Mouse (Mus musculus) midbrain, embryonic 14.5 days (tissue): ENCODE measurements around the gene Wfdc21. TPM values are rescaled to one million over a fixed set of nuclear protein-coding genes. Genes with fewer than 3 reads are reported as not detected.

Experiments
- ATAC-seq: fragments of 200-750 bp; cut with Nextera tagmentation; 2 replicates; pipeline ENCODE4 v1.8.0; 2017; ENCODE audit warnings: moderate number of reproducible peaks, moderate library complexity; ENCODE audit not compliant: low FRiP score, low TSS enrichment
- DNase-seq: peaks from one replicate; pipeline ENCODE4 v3.0.0-alpha.2; 2015
- H3K27ac ChIP-seq: fragments of 300-500 bp; sonication (generic); replicated peaks from 2 replicates; pipeline ENCODE4 v1.5.1; 2014; ENCODE audit warnings: mild to moderate bottlenecking, low read depth, low read length, moderate library complexity
- H3K27me3 ChIP-seq: fragments of 300-500 bp; sonication (generic); 2 replicates; pipeline ENCODE4 v1.6.1; 2014; ENCODE audit warnings: low read length, control low read depth, mixed read lengths; ENCODE audit not compliant: control insufficient read depth, insufficient read depth
- H3K36me3 ChIP-seq: fragments of 300-500 bp; sonication (generic); 2 replicates; pipeline ENCODE4 v1.6.1; 2014; ENCODE audit warnings: low read length, control low read depth; ENCODE audit not compliant: control insufficient read depth, insufficient read depth
- H3K4me1 ChIP-seq: fragments of 300-500 bp; sonication (generic); 2 replicates; pipeline ENCODE4 v1.6.1; 2014; ENCODE audit warnings: mild to moderate bottlenecking, antibody characterized with exemption, low read length, control low read depth; ENCODE audit not compliant: control insufficient read depth, insufficient read depth
- H3K4me2 ChIP-seq: fragments of 300-500 bp; sonication (generic); 2 replicates; pipeline ENCODE4 v1.6.1; 2014; ENCODE audit warnings: mild to moderate bottlenecking, low read length, moderate library complexity
- H3K4me3 ChIP-seq: fragments of 300-500 bp; sonication (generic); replicated peaks from 2 replicates; pipeline ENCODE4 v1.5.1; 2014; ENCODE audit warnings: low read depth, low read length
- H3K9ac ChIP-seq: fragments of 300-500 bp; sonication (generic); replicated peaks from 2 replicates; pipeline ENCODE4 v1.6.1; 2014; ENCODE audit warnings: mild to moderate bottlenecking, low read length, moderate library complexity
- H3K9me3 ChIP-seq: fragments of 300-500 bp; sonication (generic); 2 replicates; pipeline ENCODE4 v1.6.1; 2016; ENCODE audit warnings: low read length, control low read depth, mixed read lengths; ENCODE audit not compliant: control insufficient read depth
- WGBS: fragments of 180-500 bp; shearing (Covaris S2); extraction: QIAGEN DNeasy Blood & Tissue Kit; methylation state at CpG from one replicate; pipeline ENCODE4 v1.1.7; 2014; 5-methylcytosine and 5-hydroxymethylcytosine counted together
- polyA plus RNA-seq: library from polyadenylated mRNA; unstranded; fragments of >200 nt; fragmentation: Nextera tagmentation; extraction: Ambion mirVana; gene quantifications from 2 replicates; pipeline ENCODE4 v1.2.1, GENCODE M21; 2014

The Wfdc21 gene
- polyA plus RNA-seq, 1 experiment from 2014 or later, result not detected

DNA sequence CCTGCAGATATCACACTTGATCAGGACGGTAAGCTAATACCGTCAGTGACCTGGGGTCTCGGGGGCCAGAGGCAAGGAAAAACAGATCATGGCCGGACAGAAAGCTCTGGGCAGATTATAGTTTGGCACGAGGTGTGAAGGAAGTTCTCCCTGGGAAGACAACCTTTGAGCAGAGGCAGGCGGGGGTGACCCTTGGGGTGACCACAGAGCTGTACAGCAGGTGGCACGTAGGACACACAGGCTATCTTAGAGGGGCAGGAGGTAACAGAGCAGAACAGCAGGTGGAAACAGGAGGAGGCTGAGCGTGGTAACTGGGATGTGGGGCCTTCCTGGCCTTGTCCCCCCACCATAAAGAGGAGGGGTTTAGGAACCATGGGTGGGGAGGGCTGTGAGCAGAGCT lies 41.6 kb downstream of the Wfdc21 start:
- Histone ChIP-seq H3K27me3 (no peaks in the 10 kb centered on the region), H3K36me3 (peaks cover 9% of the 10 kb centered on the region), H3K4me1 (no peaks in the 10 kb centered on the region), H3K4me2 (no peak overlapping the region), H3K4me3 (no peak overlapping the region), H3K27ac (no peak overlapping the region), H3K9me3 (no peaks in the 10 kb centered on the region), H3K9ac (no peak overlapping the region)
- DNase-seq, result no peak
- WGBS, result 76% methylated on average over 8 of the region's 8 CpGs
- no peak for ATAC-seq

DNA sequence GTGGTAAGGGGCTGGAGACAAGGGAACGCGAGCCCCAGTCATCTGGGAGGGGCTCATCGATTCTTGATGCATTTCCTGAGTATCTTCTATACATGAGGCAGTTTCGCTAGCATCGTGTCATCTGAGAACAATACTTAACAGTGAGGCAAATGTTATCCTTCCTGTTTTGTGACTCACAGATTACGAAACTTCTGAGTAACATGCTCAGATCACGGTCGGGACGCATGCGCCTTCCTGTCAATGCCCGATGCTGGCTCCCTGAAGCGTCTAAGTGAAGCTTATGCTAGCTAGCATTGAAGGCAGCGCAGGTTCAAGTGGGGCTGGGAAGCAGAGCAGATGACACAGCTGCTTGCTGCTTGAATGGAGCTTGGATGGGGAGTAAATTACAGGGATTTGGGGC lies 42.5 kb downstream of the Wfdc21 start:
- H3K36me3 ChIP-seq, result no peaks in the 10 kb centered on the region
- no peak overlapping the region for H3K4me3 ChIP-seq
- no peaks in the 10 kb centered on the region for H3K9me3 ChIP-seq
- no peak overlapping the region for H3K4me2 ChIP-seq
- WGBS, result 74% methylated on average over 13 of the region's 13 CpGs
- ATAC-seq (no peak), DNase-seq (no peak)
- H3K27ac ChIP-seq, result no peak overlapping the region
- no peaks in the 10 kb centered on the region for H3K4me1 ChIP-seq
- no peaks in the 10 kb centered on the region for H3K27me3 ChIP-seq
- no peak overlapping the region for H3K9ac ChIP-seq

DNA sequence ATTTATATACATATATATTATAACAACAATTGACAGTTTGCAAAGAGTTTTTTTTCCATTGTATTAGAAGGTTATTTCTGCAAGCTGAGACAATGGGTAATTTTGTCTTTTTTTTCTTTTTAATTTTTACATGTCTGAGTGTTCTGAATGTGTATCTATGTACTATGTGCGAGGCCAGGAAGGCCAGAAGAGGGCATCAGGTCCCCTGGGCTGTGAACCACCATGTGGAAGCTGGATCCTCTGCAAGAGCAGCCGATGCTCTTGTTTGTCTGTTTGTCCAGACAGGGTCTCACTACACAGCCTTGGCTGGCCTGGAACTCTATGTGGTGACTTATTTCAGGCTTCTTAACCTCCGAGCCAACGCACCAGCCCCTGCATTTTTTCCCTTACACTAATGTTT lies 44.4 kb downstream of the Wfdc21 start:
- Histone ChIP-seq H3K27me3 (no peaks in the 10 kb centered on the region), H3K4me1 (no peaks in the 10 kb centered on the region), H3K36me3 (no peaks in the 10 kb centered on the region), H3K4me2 (no peak overlapping the region), H3K27ac (no peak overlapping the region), H3K4me3 (no peak overlapping the region), H3K9ac (no peak overlapping the region), H3K9me3 (no peaks in the 10 kb centered on the region)
- no peak for ATAC-seq
- no peak for DNase-seq
- 73% methylated on average over 4 of the region's 4 CpGs for WGBS

DNA sequence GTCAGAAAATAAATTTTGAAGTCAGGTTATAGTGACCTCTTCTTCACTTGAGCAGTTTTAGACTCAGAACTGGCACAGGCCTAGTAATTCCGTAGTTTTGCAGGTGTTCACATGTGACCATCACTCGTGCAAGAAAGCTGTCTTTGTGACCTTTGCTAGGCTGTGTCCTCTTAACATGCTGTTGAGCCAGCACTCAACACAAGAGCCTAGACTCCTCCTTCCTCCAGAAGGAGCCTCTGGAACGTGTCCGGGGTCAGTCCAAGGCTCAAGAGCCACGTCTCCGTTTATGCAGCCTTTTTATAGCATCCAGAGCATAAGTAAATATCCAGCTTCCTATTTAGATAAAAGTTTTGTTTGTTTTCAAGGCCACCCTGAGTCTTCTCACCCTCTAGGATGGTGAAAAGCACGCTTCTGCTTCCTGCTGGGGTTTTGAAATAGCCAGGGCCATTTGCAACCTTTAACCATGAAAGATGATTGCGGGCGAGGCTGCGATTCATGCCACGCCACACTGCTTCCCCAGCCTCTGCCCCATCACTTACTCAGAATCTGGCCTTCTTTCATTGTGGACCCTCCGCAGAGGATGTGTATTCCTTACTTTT lies 45.7 kb downstream of the Wfdc21 start:
- Histone ChIP-seq H3K27ac (no peak overlapping the region), H3K27me3 (no peaks in the 10 kb centered on the region), H3K36me3 (no peaks in the 10 kb centered on the region), H3K4me3 (no peak overlapping the region), H3K4me1 (no peaks in the 10 kb centered on the region), H3K4me2 (no peak overlapping the region), H3K9me3 (no peaks in the 10 kb centered on the region), H3K9ac (no peak overlapping the region)
- ATAC-seq (no peak), DNase-seq (no peak)
- WGBS, result 80% methylated on average over 12 of the region's 12 CpGs

DNA sequence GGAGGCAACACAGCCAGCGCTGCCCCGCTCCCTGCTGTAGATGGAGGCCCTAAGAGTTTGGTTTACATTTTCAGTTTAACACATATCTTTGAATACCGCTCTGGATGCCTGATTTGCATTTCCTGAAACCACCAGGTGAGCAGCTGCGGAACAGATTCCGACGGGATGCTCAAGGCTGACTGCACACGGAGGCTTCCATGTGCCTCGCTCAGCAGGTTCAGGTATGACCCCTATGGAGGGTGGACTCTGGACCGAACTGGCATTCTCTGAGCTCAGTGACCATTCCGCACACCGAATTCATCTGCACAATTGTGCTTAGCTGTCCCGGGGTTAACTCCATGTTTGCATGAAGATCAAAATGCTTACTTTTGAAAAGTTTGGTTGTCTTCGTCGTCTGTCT lies 46.5 kb downstream of the Wfdc21 start:
- WGBS, result 85% methylated on average over 14 of the region's 14 CpGs
- Histone ChIP-seq H3K4me3 (no peak overlapping the region), H3K27me3 (no peaks in the 10 kb centered on the region), H3K36me3 (no peaks in the 10 kb centered on the region), H3K9me3 (no peaks in the 10 kb centered on the region), H3K9ac (no peak overlapping the region), H3K27ac (no peak overlapping the region), H3K4me2 (no peak overlapping the region), H3K4me1 (no peaks in the 10 kb centered on the region)
- DNase-seq (no peak), ATAC-seq (no peak)

DNA sequence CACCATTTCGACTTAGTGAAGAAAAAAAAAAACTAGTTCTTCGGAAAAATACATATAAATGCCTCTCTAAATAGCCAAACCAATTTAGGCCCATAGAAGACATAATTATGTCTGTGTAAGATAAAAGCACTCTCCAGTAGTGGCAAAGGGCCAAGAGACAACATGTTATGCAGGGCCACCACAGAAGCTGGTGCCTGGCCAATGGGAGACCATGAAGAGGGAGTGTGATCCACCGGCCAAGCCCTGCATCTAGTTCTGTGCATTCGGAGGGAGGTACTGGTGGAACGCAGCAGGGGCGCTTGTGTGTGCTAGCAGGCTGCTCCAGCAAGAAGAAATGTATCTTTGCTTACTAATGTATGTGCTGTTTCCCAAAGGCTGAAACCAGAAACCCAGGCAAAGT lies 49.4 kb downstream of the Wfdc21 start:
- Histone ChIP-seq H3K36me3 (no peaks in the 10 kb centered on the region), H3K27me3 (no peaks in the 10 kb centered on the region), H3K9me3 (no peaks in the 10 kb centered on the region), H3K4me1 (no peaks in the 10 kb centered on the region), H3K4me3 (no peak overlapping the region), H3K9ac (no peak overlapping the region), H3K27ac (no peak overlapping the region), H3K4me2 (no peak overlapping the region)
- DNase-seq, result peak; percentile 36
- no peak for ATAC-seq
- WGBS, result 67% methylated on average over 6 of the region's 6 CpGs

DNA sequence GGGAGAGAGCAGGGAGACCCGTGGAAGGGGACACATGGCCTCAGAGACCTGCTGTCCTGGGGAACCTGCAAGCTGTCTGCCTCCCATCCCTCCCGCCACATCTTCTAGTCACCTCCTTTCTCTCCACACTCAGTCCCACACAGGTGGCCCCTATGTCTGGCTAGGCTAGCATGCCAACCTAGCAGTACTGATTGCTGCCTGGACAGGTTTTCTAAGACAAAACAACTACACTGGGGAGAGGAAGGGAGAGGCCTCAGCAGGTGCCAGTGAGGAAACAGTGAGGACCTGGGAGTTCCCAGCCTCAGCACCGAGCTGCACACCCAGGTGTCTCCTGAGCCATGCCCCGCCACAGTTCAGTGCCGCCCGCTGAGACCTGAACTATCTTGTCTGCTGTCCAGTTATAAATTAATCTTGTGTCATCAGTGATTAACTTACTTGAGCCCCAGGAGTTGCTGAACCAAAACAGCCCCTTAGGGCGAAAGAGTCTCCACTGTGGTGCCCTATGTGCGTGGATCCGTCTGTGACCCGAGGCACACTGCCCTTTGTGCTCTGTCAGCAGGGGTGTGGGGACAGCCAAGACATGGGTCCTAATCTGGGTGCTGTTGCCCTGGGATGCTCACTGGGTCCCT lies 50.4 kb downstream of the Wfdc21 start:
- WGBS, result 80% methylated on average over 10 of the region's 10 CpGs

DNA sequence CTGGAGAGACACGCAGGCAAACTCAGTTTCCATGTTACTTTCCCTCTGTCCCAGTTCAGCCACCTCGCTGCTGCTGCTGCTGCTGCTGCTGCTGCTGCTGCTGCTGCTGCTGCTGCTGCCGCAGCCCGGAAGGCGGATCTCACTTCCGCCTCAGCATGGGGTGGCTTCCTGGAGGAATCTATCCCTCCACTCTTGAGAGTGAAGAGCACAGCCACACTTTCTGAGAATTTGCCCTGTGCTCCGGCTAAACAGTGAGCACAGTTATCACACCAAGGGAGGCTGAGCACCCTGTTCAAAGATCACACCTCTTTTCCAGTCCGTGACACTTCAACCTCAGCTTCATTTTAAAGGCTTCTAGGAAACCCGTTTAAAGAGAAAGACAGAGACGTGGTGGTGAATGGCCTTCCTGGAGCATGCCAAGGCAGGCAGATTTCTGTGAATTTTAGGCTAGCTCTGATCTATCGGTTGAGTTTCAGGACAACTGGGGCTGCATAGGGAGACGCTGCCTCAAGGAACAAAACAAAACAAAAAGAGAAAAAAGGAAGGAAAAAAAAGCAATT lies 53.2 kb downstream of the Wfdc21 start:
- Histone ChIP-seq H3K9me3 (no peaks in the 10 kb centered on the region), H3K27me3 (no peaks in the 10 kb centered on the region), H3K36me3 (no peaks in the 10 kb centered on the region), H3K4me3 (no peak overlapping the region), H3K9ac (no peak overlapping the region), H3K4me2 (no peak overlapping the region), H3K4me1 (no peaks in the 10 kb centered on the region), H3K27ac (no peak overlapping the region)
- WGBS, result 78% methylated on average over 12 of the region's 12 CpGs
- DNase-seq (no peak), ATAC-seq (no peak)

More for the DNA sequence above, 50.4 kb downstream of the Wfdc21 start:
- Histone ChIP-seq H3K4me3 (no peak overlapping the region), H3K4me2 (no peak overlapping the region), H3K36me3 (no peaks in the 10 kb centered on the region), H3K9me3 (no peaks in the 10 kb centered on the region), H3K27ac (no peak overlapping the region), H3K4me1 (no peaks in the 10 kb centered on the region), H3K27me3 (no peaks in the 10 kb centered on the region), H3K9ac (no peak overlapping the region)
- no peak for ATAC-seq
- DNase-seq, result no peak

DNA sequence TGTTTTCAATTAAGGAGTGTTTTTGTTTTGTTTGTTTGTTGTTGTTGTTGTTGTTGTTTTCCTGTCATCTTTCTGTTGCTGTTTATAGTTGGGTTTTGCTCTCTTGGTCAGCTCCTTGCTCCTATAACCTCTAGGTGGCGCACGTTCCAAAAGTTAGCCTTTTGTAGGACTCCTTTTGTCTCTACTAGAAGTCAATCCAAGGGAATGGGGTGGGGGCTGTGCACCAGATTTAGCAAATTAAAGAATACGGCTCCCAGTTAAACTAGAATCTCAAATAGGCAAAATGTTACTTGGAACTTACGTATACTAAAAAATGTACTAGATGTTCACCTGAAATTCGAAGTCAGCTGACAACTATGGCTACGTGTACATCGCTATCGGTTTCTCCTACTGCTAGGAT lies 55.4 kb downstream of the Wfdc21 start:
- Histone ChIP-seq H3K27me3 (no peaks in the 10 kb centered on the region), H3K9ac (no peak overlapping the region), H3K36me3 (no peaks in the 10 kb centered on the region), H3K4me3 (no peak overlapping the region), H3K27ac (no peak overlapping the region), H3K9me3 (no peaks in the 10 kb centered on the region), H3K4me1 (no peaks in the 10 kb centered on the region), H3K4me2 (no peak overlapping the region)
- WGBS, result 68% methylated on average over 8 of the region's 8 CpGs
- DNase-seq (peak; percentile 76), ATAC-seq (no peak)
